In genomic region chr11:23389649-23390048, GRCm38 (mm10) we compare ENCODE assay signal across 11 mouse cellular contexts.
"Had no signal": no experiment of that assay in that cellular context is flagged by ENCODE, and none has a peak within 500 bp of the region (broad histone marks: within the 10 kb centered on the region; RNA-seq: fewer than 3 reads in every experiment).

No protein-coding gene starts in this region.

- H3K4me2 ChIP-seq: kidney, embryonic 15.5 days; limb, embryonic 15.5 days; lung, embryonic 14.5 days; midbrain, embryonic 13.5 days had no signal

- DNase-seq: kidney, adult 11 months; kidney, postnatal 25 days; lung, embryonic 14.5 days; lung, postnatal 10 days; lung, postnatal 4 days; right cerebral cortex, postnatal 14 days; thymus, postnatal 4 days had no signal

- H3K27me3 ChIP-seq: kidney, embryonic 15.5 days; limb, embryonic 15.5 days; midbrain, embryonic 13.5 days had no signal

- H3K9me3 ChIP-seq: kidney, embryonic 15.5 days; limb, embryonic 15.5 days; midbrain, embryonic 13.5 days had no signal

- H3K4me3 ChIP-seq: kidney, embryonic 15.5 days; left cerebral cortex, adult 2 months; limb, embryonic 15.5 days; midbrain, embryonic 13.5 days had no signal

- H3K27ac ChIP-seq: kidney, embryonic 15.5 days; left cerebral cortex, adult 2 months; limb, embryonic 15.5 days; midbrain, embryonic 13.5 days had no signal

- H3K4me1 ChIP-seq: kidney, embryonic 15.5 days; limb, embryonic 15.5 days; midbrain, embryonic 13.5 days had no signal

- H3K9ac ChIP-seq: kidney, embryonic 15.5 days; limb, embryonic 15.5 days; lung, embryonic 14.5 days; midbrain, embryonic 13.5 days had no signal

- ATAC-seq: midbrain, embryonic 13.5 days had no signal
